Comparison of ENCODE assay signal across 8 mouse cellular contexts in the genomic region with DNA sequence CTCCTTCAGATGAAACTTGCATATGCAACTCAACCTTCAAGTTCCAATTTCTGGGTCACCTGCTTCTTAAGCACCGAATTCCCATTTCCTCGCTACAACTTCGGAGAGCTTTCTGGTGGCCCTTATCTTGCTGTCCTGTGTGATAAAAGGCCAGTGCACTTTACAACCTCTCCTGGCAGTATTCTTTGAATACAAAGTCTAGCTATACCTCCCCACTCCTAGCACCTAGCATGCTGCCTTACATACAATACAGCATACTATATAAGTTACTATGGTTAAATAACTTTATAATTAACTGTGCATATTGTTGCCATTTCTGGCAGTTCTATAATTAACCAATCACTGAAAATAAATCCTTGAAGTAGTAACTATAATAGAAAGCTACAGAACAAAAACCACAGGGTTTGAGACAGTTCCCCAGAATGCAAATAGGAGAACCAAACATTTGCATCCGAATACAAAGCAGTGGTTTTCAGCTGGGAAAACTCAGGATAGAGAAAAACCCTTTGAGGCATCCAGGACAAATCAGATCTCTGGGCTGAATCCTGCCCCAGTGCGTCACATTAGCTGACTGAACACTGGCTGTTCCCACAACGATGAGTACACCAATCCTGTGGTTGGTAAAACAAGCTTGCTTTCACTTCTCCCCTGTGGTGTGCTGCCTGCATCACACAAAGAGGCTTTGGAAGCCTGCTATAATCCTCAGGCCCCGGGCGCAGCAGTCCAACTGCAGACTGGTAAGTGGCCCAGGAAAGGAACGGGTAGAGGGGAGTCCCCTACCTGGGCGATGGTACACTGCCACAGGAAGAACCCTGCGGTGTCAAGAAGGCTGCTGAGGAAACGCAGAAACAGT. TPM values are rescaled to one million over a fixed set of nuclear protein-coding genes. Genes with fewer than 3 reads are reported as not detected.
DNase-seq lines count a peak whose midpoint lies in the region; ATAC-seq and TF ChIP-seq lines count a peak whose summit lies in the region.

A gene (plus strand): TSS at position 587 of the 853 bp plus-strand sequence.

- H3K27ac ChIP-seq in heart, embryonic 10.5 days: 0 out of 2 replicates have a peak within 1 kb of the TSS, but pooled peaks have one; percentile 42
- no peak within 1 kb of the TSS for H3K27ac ChIP-seq in kidney, postnatal 0 days
- no peak within 1 kb of the TSS for H3K27ac ChIP-seq in limb, embryonic 14.5 days (replicated peaks; ENCODE audit: low read depth, low read length)
- peak within 1 kb of the TSS; percentile 56 for H3K27ac ChIP-seq in stomach, postnatal 0 days (replicated peaks)

- WGBS in heart, embryonic 10.5 days: 20% methylated on average over 12 of the region's 12 CpGs
- 30% methylated on average over 12 of the region's 12 CpGs for WGBS in kidney, postnatal 0 days
- WGBS in limb, embryonic 14.5 days: 32% methylated on average over 12 of the region's 12 CpGs
- WGBS in stomach, postnatal 0 days: 24% methylated on average over 12 of the region's 12 CpGs

- peak within 1 kb of the TSS; percentile 38 for H3K4me2 ChIP-seq in kidney, postnatal 0 days (ENCODE audit: low read length)
- H3K4me2 ChIP-seq in limb, embryonic 14.5 days (replicated peaks; ENCODE audit: low read depth, low read length, severe bottlenecking): peak within 1 kb of the TSS; percentile 25
- peak within 1 kb of the TSS; percentile 41 for H3K4me2 ChIP-seq in stomach, postnatal 0 days (replicated peaks; ENCODE audit: low read depth)

- H3K36me3 ChIP-seq in heart, embryonic 10.5 days: no peaks in the 10 kb centered on the region
- H3K36me3 ChIP-seq in kidney, postnatal 0 days (ENCODE audit: insufficient read depth, low read length): no peaks in the 10 kb centered on the region
- H3K36me3 ChIP-seq in limb, embryonic 14.5 days (ENCODE audit: control insufficient read depth, insufficient read depth, low read length): no peaks in the 10 kb centered on the region
- no peaks in the 10 kb centered on the region for H3K36me3 ChIP-seq in stomach, postnatal 0 days (ENCODE audit: control insufficient read depth, insufficient read depth, low read length)

- H3K4me3 ChIP-seq in heart, embryonic 10.5 days: peak within 1 kb of the TSS; percentile 27; the same call in 1 of the 2 replicates
- H3K4me3 ChIP-seq in kidney, postnatal 0 days (replicated peaks; ENCODE audit: low read depth, low read length): no peak within 1 kb of the TSS
- no peak within 1 kb of the TSS for H3K4me3 ChIP-seq in limb, embryonic 14.5 days (replicated peaks; ENCODE audit: low read length)
- peak within 1 kb of the TSS; percentile 6; the same call in 1 of the 2 replicates for H3K4me3 ChIP-seq in stomach, postnatal 0 days (ENCODE audit: low read depth, low read length)

- DNase-seq in ovary, adult 18-20 months (ENCODE audit: low spot score): peak; percentile 24
- DNase-seq in ovary, postnatal 10 days (ENCODE audit: low spot score): no peak
- DNase-seq in embryo, embryonic 10.5 days (ENCODE audit: low spot score): peak; percentile 68
- DNase-seq in heart, embryonic 10.5 days (ENCODE audit: low spot score): no peak
- peak; percentile 17 for DNase-seq in kidney, postnatal 0 days (ENCODE audit: low spot score)
- DNase-seq in limb, embryonic 14.5 days (ENCODE audit: low spot score): peak; percentile 42
- DNase-seq in monocyte, adult 2 months (ENCODE audit: low read depth in 1 of 2, low spot score in 2 of 2): peak; percentile 37 to 56
- DNase-seq in stomach, postnatal 0 days (ENCODE audit: low spot score): peak; percentile 46

- H3K27me3 ChIP-seq in heart, embryonic 10.5 days (ENCODE audit: insufficient read depth, poor library complexity, severe bottlenecking): no peaks in the 10 kb centered on the region
- no peaks in the 10 kb centered on the region for H3K27me3 ChIP-seq in kidney, postnatal 0 days (ENCODE audit: insufficient read depth, low read length)
- no peaks in the 10 kb centered on the region for H3K27me3 ChIP-seq in limb, embryonic 14.5 days (ENCODE audit: control insufficient read depth, insufficient read depth, low read length)
- H3K27me3 ChIP-seq in stomach, postnatal 0 days (ENCODE audit: control insufficient read depth, insufficient read depth, low read length): no peaks in the 10 kb centered on the region

- H3K9me3 ChIP-seq in heart, embryonic 10.5 days: no peaks in the 10 kb centered on the region
- H3K9me3 ChIP-seq in kidney, postnatal 0 days (replicated peaks; ENCODE audit: low read length): no peaks in the 10 kb centered on the region
- no peaks in the 10 kb centered on the region for H3K9me3 ChIP-seq in limb, embryonic 14.5 days (ENCODE audit: control insufficient read depth, low read length)
- no peaks in the 10 kb centered on the region for H3K9me3 ChIP-seq in stomach, postnatal 0 days (ENCODE audit: control insufficient read depth, low read length)

- no peak for ATAC-seq in kidney, postnatal 0 days (replicated peaks; ENCODE audit: low FRiP score, low read depth)
- ATAC-seq in limb, embryonic 14.5 days (ENCODE audit: low FRiP score, low read depth): no peak
- ATAC-seq in stomach, postnatal 0 days (ENCODE audit: low FRiP score, low TSS enrichment): peak; percentile 80

- no peak for TF ChIP-seq POLR2A in limb, embryonic 14.5 days (IDR thresholded peaks at IDR 0.05; ENCODE audit: borderline replicate concordance, extremely low read depth, insufficient read depth, insufficient read length)

- H3K9ac ChIP-seq in kidney, postnatal 0 days (ENCODE audit: low read depth, low read length): 0 out of 2 replicates have a peak within 1 kb of the TSS, but pooled peaks have one; percentile 2
- peak within 1 kb of the TSS; percentile 37; the same call in 1 of the 2 replicates for H3K9ac ChIP-seq in limb, embryonic 14.5 days (ENCODE audit: low read depth, low read length, severe bottlenecking)
- H3K9ac ChIP-seq in stomach, postnatal 0 days (ENCODE audit: low read length): 0 out of 2 replicates have a peak within 1 kb of the TSS, but pooled peaks have one; percentile 13

- TF ChIP-seq EP300 in stomach, postnatal 0 days (optimal IDR thresholded peaks at IDR 0.05): no peak

- H3K4me1 ChIP-seq in heart, embryonic 10.5 days: peaks cover 13% of the 10 kb centered on the region; the same call in 1 of the 2 replicates
- H3K4me1 ChIP-seq in kidney, postnatal 0 days (replicated peaks; ENCODE audit: insufficient read depth, low read length): no peaks in the 10 kb centered on the region
- H3K4me1 ChIP-seq in limb, embryonic 14.5 days (ENCODE audit: control insufficient read depth, insufficient read depth, low read length): no peaks in the 10 kb centered on the region
- H3K4me1 ChIP-seq in stomach, postnatal 0 days (replicated peaks; ENCODE audit: control insufficient read depth, insufficient read depth): no peaks in the 10 kb centered on the region

- no peak for TF ChIP-seq CTCF in kidney, postnatal 0 days (IDR thresholded peaks at IDR 0.05; ENCODE audit: low read depth)
- TF ChIP-seq CTCF in stomach, postnatal 0 days (IDR thresholded peaks at IDR 0.05; ENCODE audit: low read depth): no peak

RNA-seq across cellular contexts. Expression of the gene that starts here (rescaled TPM):
- polyA plus RNA-seq in heart, embryonic 10.5 days (2016; fragmentation: Nextera tagmentation; extraction: Ambion mirVana): 2.4 and 2.5 TPM in 2 replicates
- 3.7 and 5.2 TPM in 2 replicates for polyA plus RNA-seq in kidney, postnatal 0 days (2015; fragmentation: Nextera tagmentation; extraction: Ambion mirVana)
- 2.2 and 2.4 TPM in 2 replicates for polyA plus RNA-seq in limb, embryonic 14.5 days (2012; rRNA removed)
- polyA plus RNA-seq in limb, embryonic 14.5 days (2014; fragmentation: Nextera tagmentation; extraction: Ambion mirVana): 2.4 and 2.9 TPM in 2 replicates
- polyA plus RNA-seq in stomach, postnatal 0 days (2015; fragmentation: Nextera tagmentation; extraction: Ambion mirVana): 290 and 317 TPM in 2 replicates

Comparison
In these comparisons a context has a peak if more than half of its experiments do, and no peak if none do; other contexts are left out.
1. RNA of the gene that starts here (polyA plus RNA-seq): 290 to 317 TPM in stomach, postnatal 0 days; 3.7 to 5.2 TPM in kidney, postnatal 0 days, 2.2 to 2.9 TPM in limb, embryonic 14.5 days and 2.4 to 2.5 TPM in heart, embryonic 10.5 days; every median in the first group is over 10 times any median in the second.
2. DNase-seq: peak in ovary, adult 18-20 months (single experiment), embryo, embryonic 10.5 days (single experiment), kidney, postnatal 0 days (single experiment), limb, embryonic 14.5 days (single experiment), monocyte, adult 2 months (2 of 2) and stomach, postnatal 0 days (single experiment); none in ovary, postnatal 10 days (single experiment) and heart, embryonic 10.5 days (single experiment).
3. H3K27ac ChIP-seq: peak in heart, embryonic 10.5 days (single experiment) and stomach, postnatal 0 days (single experiment); none in kidney, postnatal 0 days (single experiment) and limb, embryonic 14.5 days (single experiment).
4. H3K4me3 ChIP-seq: peak in heart, embryonic 10.5 days (single experiment) and stomach, postnatal 0 days (single experiment); none in kidney, postnatal 0 days (single experiment) and limb, embryonic 14.5 days (single experiment).
5. Peak in every context shown above with its lines, with median percentiles within 50 percentile points of each other: H3K4me2 ChIP-seq and H3K9ac ChIP-seq.